Mouse (Mus musculus) liver, adult 2 months (tissue): ENCODE results near the gene Prrt1. TPM values are rescaled to one million over a fixed set of nuclear protein-coding genes. Genes with fewer than 3 reads are reported as not detected.

Source experiments
- DNase-seq: peaks from one replicate; pipeline ENCODE4 v3.0.0-alpha.2; 2011; ENCODE audit warnings: low read depth, low spot score; ENCODE audit errors: extremely low read depth
- H3K27ac ChIP-seq: fragments of 200-500 bp; replicated peaks from 2 replicates; pipeline ENCODE4 v1.5.1; 2012; ENCODE audit warnings: low read depth, mild to moderate bottlenecking, control low read depth, inconsistent platforms, low read length; ENCODE audit not compliant: insufficient read depth
- H3K27me3 ChIP-seq: fragments of 200-500 bp; 2 replicates; pipeline ENCODE4 v1.6.1; 2012; ENCODE audit warnings: mild to moderate bottlenecking, moderate library complexity, low read length, inconsistent platforms; ENCODE audit not compliant: control insufficient read depth, insufficient read depth
- H3K36me3 ChIP-seq: fragments of 200-500 bp; 2 replicates; pipeline ENCODE4 v1.6.1; 2012; ENCODE audit warnings: low read length, inconsistent platforms; ENCODE audit not compliant: control insufficient read depth, insufficient read depth
- H3K4me1 ChIP-seq: fragments of 200-500 bp; 2 replicates; pipeline ENCODE4 v1.6.1; 2011; ENCODE audit warnings: low read length; ENCODE audit not compliant: control insufficient read depth, insufficient read depth
- H3K4me3 ChIP-seq: fragments of 200-500 bp; 2 replicates; pipeline ENCODE4 v1.5.1; 2011; ENCODE audit warnings: low read depth, mild to moderate bottlenecking, control low read depth, low read length, moderate library complexity; ENCODE audit not compliant: insufficient read depth
- H3K79me2 ChIP-seq: fragments of 200-500 bp; 2 replicates; pipeline ENCODE4 v1.6.1; 2012; ENCODE audit warnings: inconsistent platforms, mild to moderate bottlenecking, low read length, moderate library complexity; ENCODE audit not compliant: control insufficient read depth, insufficient read depth
- H3K9ac ChIP-seq: fragments of 200-500 bp; 2 replicates; pipeline ENCODE4 v1.6.1; 2012; ENCODE audit warnings: low read depth, mild to moderate bottlenecking, control low read depth, inconsistent platforms, low read length
- CTCF ChIP-seq: fragments of 200-500 bp; IDR thresholded peaks from 2 replicates; pipeline ENCODE4 v1.5.1; 2011; ENCODE audit warnings: low read depth, low read length, control low read depth
- POLR2A ChIP-seq: fragments of 200-500 bp; IDR thresholded peaks from 2 replicates; pipeline ENCODE4 v1.6.1; 2011; ENCODE audit warnings: low read length, control low read depth; ENCODE audit not compliant: insufficient read depth; ENCODE audit errors: extremely low read depth
- WGBS: fragments of 180-500 bp; shearing (Covaris S2); methylation state at CpG from one replicate; pipeline ENCODE4 v1.1.7; 2018; 5-methylcytosine and 5-hydroxymethylcytosine counted together
- polyA plus RNA-seq: library from polyadenylated mRNA; depleted of rRNA; stranded (reverse); fragments of >200 nt; gene quantifications from 2 replicates; pipeline ENCODE4 v1.2.3, GENCODE M21; 2012
- total RNA-seq: library from RNA; depleted of rRNA; stranded (reverse); fragments of >200 nt; gene quantifications from 2 replicates; pipeline ENCODE4 v1.2.3, GENCODE M21; 2014

Gene Prrt1
- total and polyA plus RNA-seq, 2 experiments: 0.32 TPM; not detected in 1

- no peaks in the 10 kb centered on the region for H3K79me2 ChIP-seq
- peak overlapping the region; percentile 96 for H3K9ac ChIP-seq
- under 1% methylated on average over 38 of the region's 38 CpGs for WGBS
- peak overlapping the region; percentile 94 for H3K27ac ChIP-seq
- no peaks in the 10 kb centered on the region for H3K36me3 ChIP-seq
- peak; percentile 57 for DNase-seq
- H3K4me1 ChIP-seq: peaks cover 10% of the 10 kb centered on the region
- peak overlapping the region; percentile 83 for H3K4me3 ChIP-seq
- H3K27me3 ChIP-seq: no peaks in the 10 kb centered on the region
- no peak for TF ChIP-seq CTCF
- no peak for TF ChIP-seq POLR2A
Measured at GRCm38 (mm10) chr17:34586796-34587422, 42.4 kb upstream of the Prrt1 start.

- TF ChIP-seq POLR2A (peak; percentile 96), CTCF (no peak)
- peak; percentile 69 for DNase-seq
- Histone ChIP-seq H3K36me3 (no peaks in the 10 kb centered on the region), H3K79me2 (no peaks in the 10 kb centered on the region), H3K27me3 (no peaks in the 10 kb centered on the region), H3K4me1 (peaks cover 10% of the 10 kb centered on the region), H3K4me3 (peak overlapping the region; percentile 83), H3K27ac (peak overlapping the region; percentile 94), H3K9ac (peak overlapping the region; percentile 96)
- under 1% methylated on average over 48 of the region's 50 CpGs for WGBS
Measured at GRCm38 (mm10) chr17:34587423-34587811, 41.9 kb upstream of the Prrt1 start.

- Histone ChIP-seq H3K4me1 (peaks cover 10% of the 10 kb centered on the region), H3K27me3 (no peaks in the 10 kb centered on the region), H3K4me3 (peak overlapping the region; percentile 83), H3K79me2 (no peaks in the 10 kb centered on the region), H3K9ac (peak overlapping the region; percentile 94), H3K36me3 (no peaks in the 10 kb centered on the region), H3K27ac (peak overlapping the region; percentile 85)
- TF ChIP-seq POLR2A (no peak), CTCF (no peak)
- no peak for DNase-seq
- WGBS: under 1% methylated on average over 19 of the region's 19 CpGs
Measured at GRCm38 (mm10) chr17:34587814-34588213, 41.5 kb upstream of the Prrt1 start.

GRCm38 (mm10) chr17:34588767-34589166 lies 40.6 kb upstream of the Prrt1 start:
- H3K36me3 ChIP-seq: no peaks in the 10 kb centered on the region
- 0 out of 2 replicates have a peak overlapping the region, but pooled peaks have one; percentile 23 for H3K9ac ChIP-seq
- no peaks in the 10 kb centered on the region for H3K79me2 ChIP-seq
- 78% methylated on average over 3 of the region's 3 CpGs for WGBS
- peaks cover 10% of the 10 kb centered on the region for H3K4me1 ChIP-seq
- no peaks in the 10 kb centered on the region for H3K27me3 ChIP-seq
- 0 out of 2 replicates have a peak overlapping the region, but pooled peaks have one; percentile 9 for H3K27ac ChIP-seq
- no peak overlapping the region for H3K4me3 ChIP-seq
- DNase-seq: no peak
- TF ChIP-seq POLR2A (no peak), CTCF (no peak)

- no peaks in the 10 kb centered on the region for H3K27me3 ChIP-seq
- H3K27ac ChIP-seq: peak overlapping the region; percentile 46; the same call in 1 of the 2 replicates
- DNase-seq: no peak
- peaks cover 10% of the 10 kb centered on the region for H3K4me1 ChIP-seq
- no peaks in the 10 kb centered on the region for H3K79me2 ChIP-seq
- H3K36me3 ChIP-seq: no peaks in the 10 kb centered on the region
- H3K9ac ChIP-seq: no peak overlapping the region
- WGBS: 72% methylated on average over 7 of the region's 7 CpGs
- no peak overlapping the region; the same call in 1 of the 2 replicates for H3K4me3 ChIP-seq
- no peak for TF ChIP-seq POLR2A
- no peak for TF ChIP-seq CTCF
Measured at GRCm38 (mm10) chr17:34589206-34589605, 40.1 kb upstream of the Prrt1 start.

GRCm38 (mm10) chr17:34589681-34590101 lies 39.6 kb upstream of the Prrt1 start, which contains the start of gene Gpsm3:
Gene Gpsm3, plus strand, starts transcription at chr17:34589806.
- peaks cover 10% of the 10 kb centered on the region for H3K4me1 ChIP-seq

More at GRCm38 (mm10) chr17:34589681-34590101, 39.6 kb upstream of the Prrt1 start, which contains the start of gene Gpsm3:
- TF ChIP-seq CTCF: no peak
- TF ChIP-seq POLR2A: 0 out of 2 replicates have a peak, but pooled peaks have one; percentile 25
- DNase-seq: peak; percentile 17
- Histone ChIP-seq H3K79me2 (no peaks in the 10 kb centered on the region), H3K36me3 (no peaks in the 10 kb centered on the region; the same call in 1 of the 2 replicates), H3K4me3 (peak within 1 kb of the TSS; percentile 58), H3K27ac (peak within 1 kb of the TSS; percentile 76), H3K27me3 (no peaks in the 10 kb centered on the region), H3K9ac (peak within 1 kb of the TSS; percentile 52)
- WGBS: 20% methylated on average over 7 of the region's 7 CpGs
